Mouse (Mus musculus): ENCODE measurements at regions not wholly inside any gene's neighbourhood (a gene's known extent, or its start where the extent isn't known, plus 50 kb on each side); places are given as distances from the start of the nearest gene placed in this dataset.

DNA sequence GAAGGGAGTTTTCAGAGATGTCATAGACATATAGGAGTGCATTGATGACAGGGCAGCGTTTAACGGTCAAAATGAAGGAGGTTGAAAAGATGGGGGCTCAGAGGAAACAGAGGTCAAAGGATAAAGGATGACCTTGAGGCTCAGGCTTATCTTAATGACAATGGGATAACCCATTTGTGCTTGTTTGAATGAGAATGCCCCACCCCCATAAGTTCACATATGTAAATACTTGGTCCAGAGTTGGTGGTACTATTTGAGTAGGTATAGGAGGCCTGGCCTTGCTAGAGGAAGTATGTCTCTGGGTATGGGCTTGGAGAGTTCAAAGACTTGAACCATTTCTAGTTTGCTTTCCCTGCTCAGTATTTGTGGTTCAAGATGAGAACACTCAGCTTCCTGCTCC lies 237.4 kb upstream of the Fbxl7 start:
- WGBS = 74% methylated on average over 2 of the region's 2 CpGs
- H3K36me3 ChIP-seq (ENCODE audit: control insufficient read depth, insufficient read depth, low read length) = no peaks in the 10 kb centered on the region
- no peak overlapping the region for H3K9ac ChIP-seq (ENCODE audit: low read depth, low read length)
- TF ChIP-seq CTCF (IDR thresholded peaks at IDR 0.05; ENCODE audit: low read depth, low read length) = no peak
- no peak for TF ChIP-seq POLR2A (IDR thresholded peaks at IDR 0.05; ENCODE audit: extremely low read depth, insufficient read depth, low read length)
- H3K4me3 ChIP-seq (ENCODE audit: insufficient read depth, low read depth, low read length) = no peak overlapping the region
- DNase-seq (ENCODE audit: extremely low read depth, low read depth, low spot score) = no peak
- H3K27me3 ChIP-seq (ENCODE audit: control insufficient read depth, insufficient read depth, low read length) = no peaks in the 10 kb centered on the region
- H3K4me1 ChIP-seq (ENCODE audit: control insufficient read depth, insufficient read depth, low read length) = no peaks in the 10 kb centered on the region
- H3K27ac ChIP-seq (replicated peaks; ENCODE audit: insufficient read depth, low read depth, low read length) = no peak overlapping the region
- H3K79me2 ChIP-seq (ENCODE audit: control insufficient read depth, insufficient read depth, low read length) = no peaks in the 10 kb centered on the region

DNA sequence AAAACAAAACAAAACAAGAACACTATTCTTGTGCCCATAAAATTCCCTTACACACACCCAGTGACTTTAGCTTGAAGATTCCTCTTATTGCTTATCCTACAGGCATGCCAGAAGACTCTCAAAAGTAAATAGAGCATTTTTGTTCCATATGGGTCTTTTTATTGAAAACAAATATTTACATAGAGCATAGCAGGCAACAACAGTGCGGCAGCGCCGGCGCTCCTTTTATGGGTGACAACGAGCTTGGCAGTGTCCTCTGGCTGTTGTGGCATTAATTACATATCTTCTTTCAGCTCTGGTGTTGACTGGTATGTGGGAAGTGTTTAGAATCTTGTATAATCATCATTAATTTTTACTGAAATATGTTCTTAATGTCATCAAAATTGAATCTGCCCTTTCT lies 242.2 kb upstream of the Fbxl7 start:
- no peak overlapping the region for H3K9ac ChIP-seq (ENCODE audit: low read depth, low read length)
- 81% methylated on average over 5 of the region's 5 CpGs for WGBS
- H3K4me3 ChIP-seq (ENCODE audit: insufficient read depth, low read depth, low read length) = no peak overlapping the region
- H3K79me2 ChIP-seq (ENCODE audit: control insufficient read depth, insufficient read depth, low read length) = no peaks in the 10 kb centered on the region
- H3K27me3 ChIP-seq (ENCODE audit: control insufficient read depth, insufficient read depth, low read length) = no peaks in the 10 kb centered on the region
- H3K36me3 ChIP-seq (ENCODE audit: control insufficient read depth, insufficient read depth, low read length) = no peaks in the 10 kb centered on the region
- no peak for DNase-seq (ENCODE audit: extremely low read depth, low read depth, low spot score)
- no peak overlapping the region for H3K27ac ChIP-seq (replicated peaks; ENCODE audit: insufficient read depth, low read depth, low read length)
- no peak for TF ChIP-seq CTCF (IDR thresholded peaks at IDR 0.05; ENCODE audit: low read depth, low read length)
- no peak for TF ChIP-seq POLR2A (IDR thresholded peaks at IDR 0.05; ENCODE audit: extremely low read depth, insufficient read depth, low read length)
- no peaks in the 10 kb centered on the region for H3K4me1 ChIP-seq (ENCODE audit: control insufficient read depth, insufficient read depth, low read length)

DNA sequence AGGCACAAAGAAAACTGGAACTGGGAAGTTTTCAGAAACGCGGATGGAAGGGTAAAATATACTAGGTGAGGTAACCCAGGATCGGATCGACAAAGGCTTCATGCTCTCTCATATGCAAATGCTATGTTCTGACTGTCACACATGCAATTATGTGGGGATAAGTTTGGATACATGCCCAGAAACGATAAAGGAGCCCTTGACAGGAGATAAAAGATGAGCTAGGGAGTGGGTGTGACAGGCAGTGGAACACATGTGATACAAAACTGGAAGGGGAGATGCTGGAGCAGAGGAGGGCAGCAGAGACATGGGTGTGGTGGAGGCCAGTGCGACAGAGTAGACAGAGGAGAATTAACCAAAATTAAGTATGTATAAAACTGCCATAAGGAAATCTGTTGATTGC lies 250.5 kb upstream of the Fbxl7 start:
- 77% methylated on average over 6 of the region's 6 CpGs for WGBS
- Histone ChIP-seq H3K4me3 (ENCODE audit: insufficient read depth, low read depth, low read length) (no peak overlapping the region), H3K36me3 (ENCODE audit: control insufficient read depth, insufficient read depth, low read length) (no peaks in the 10 kb centered on the region), H3K27ac (replicated peaks; ENCODE audit: insufficient read depth, low read depth, low read length) (no peak overlapping the region), H3K4me1 (ENCODE audit: control insufficient read depth, insufficient read depth, low read length) (no peaks in the 10 kb centered on the region), H3K27me3 (ENCODE audit: control insufficient read depth, insufficient read depth, low read length) (no peaks in the 10 kb centered on the region), H3K9ac (ENCODE audit: low read depth, low read length) (no peak overlapping the region), H3K79me2 (ENCODE audit: control insufficient read depth, insufficient read depth, low read length) (no peaks in the 10 kb centered on the region)
- DNase-seq (ENCODE audit: extremely low read depth, low read depth, low spot score) = no peak
- TF ChIP-seq CTCF (IDR thresholded peaks at IDR 0.05; ENCODE audit: low read depth, low read length) (no peak), POLR2A (IDR thresholded peaks at IDR 0.05; ENCODE audit: extremely low read depth, insufficient read depth, low read length) (no peak)

DNA sequence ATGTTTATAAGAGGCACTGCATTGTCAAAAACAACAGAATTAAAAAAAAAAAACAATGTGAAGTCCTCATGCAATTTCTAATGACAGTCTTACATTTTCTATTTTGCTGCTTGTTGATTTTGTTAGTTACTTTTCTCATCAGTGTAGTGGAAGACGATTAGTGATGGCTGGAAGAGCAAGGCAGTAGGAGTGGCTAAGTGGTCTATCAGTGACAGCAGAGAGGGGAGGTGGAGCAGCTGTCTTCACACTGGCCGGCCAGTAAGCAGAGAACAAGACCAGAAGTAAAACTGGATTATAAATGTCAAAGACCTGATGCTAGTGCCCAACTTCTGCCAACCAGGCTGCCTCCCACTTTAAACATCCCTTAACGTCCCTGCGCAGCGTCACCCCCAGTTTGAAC lies 265.6 kb upstream of the Fbxl7 start:
- Histone ChIP-seq H3K4me1 (ENCODE audit: control insufficient read depth, insufficient read depth, low read length) (no peaks in the 10 kb centered on the region), H3K27me3 (ENCODE audit: control insufficient read depth, insufficient read depth, low read length) (no peaks in the 10 kb centered on the region), H3K4me3 (ENCODE audit: insufficient read depth, low read depth, low read length) (no peak overlapping the region), H3K27ac (replicated peaks; ENCODE audit: insufficient read depth, low read depth, low read length) (no peak overlapping the region), H3K79me2 (ENCODE audit: control insufficient read depth, insufficient read depth, low read length) (no peaks in the 10 kb centered on the region), H3K36me3 (ENCODE audit: control insufficient read depth, insufficient read depth, low read length) (no peaks in the 10 kb centered on the region), H3K9ac (ENCODE audit: low read depth, low read length) (no peak overlapping the region)
- no peak for DNase-seq (ENCODE audit: extremely low read depth, low read depth, low spot score)
- no peak for TF ChIP-seq POLR2A (IDR thresholded peaks at IDR 0.05; ENCODE audit: extremely low read depth, insufficient read depth, low read length)
- TF ChIP-seq CTCF (IDR thresholded peaks at IDR 0.05; ENCODE audit: low read depth, low read length) = no peak
- 73% methylated on average over 5 of the region's 5 CpGs for WGBS

DNA sequence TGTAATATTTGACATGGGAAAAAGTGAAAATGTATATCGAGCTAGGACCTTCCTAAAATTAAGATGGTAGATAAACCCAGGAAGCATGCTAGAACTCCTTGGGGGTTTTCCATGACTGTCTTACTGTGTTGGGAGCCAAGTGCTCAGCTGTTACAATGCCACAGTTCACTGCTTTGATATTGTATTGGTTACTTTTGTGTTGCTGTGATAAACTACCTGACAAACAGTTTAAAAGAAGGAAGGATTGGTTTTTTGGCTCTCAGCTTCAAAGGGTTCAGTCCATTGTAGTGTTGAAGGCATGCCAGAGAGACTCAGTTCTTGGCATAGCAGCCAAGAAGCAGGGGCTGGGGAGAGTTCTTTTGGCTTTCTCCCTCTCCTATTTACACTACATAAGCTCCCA lies 272.1 kb upstream of the Fbxl7 start:
- Histone ChIP-seq H3K4me3 (ENCODE audit: insufficient read depth, low read depth, low read length) (no peak overlapping the region), H3K4me1 (ENCODE audit: control insufficient read depth, insufficient read depth, low read length) (no peaks in the 10 kb centered on the region), H3K79me2 (ENCODE audit: control insufficient read depth, insufficient read depth, low read length) (no peaks in the 10 kb centered on the region), H3K36me3 (ENCODE audit: control insufficient read depth, insufficient read depth, low read length) (no peaks in the 10 kb centered on the region), H3K9ac (ENCODE audit: low read depth, low read length) (no peak overlapping the region), H3K27ac (replicated peaks; ENCODE audit: insufficient read depth, low read depth, low read length) (no peak overlapping the region), H3K27me3 (ENCODE audit: control insufficient read depth, insufficient read depth, low read length) (no peaks in the 10 kb centered on the region)
- no peak for TF ChIP-seq CTCF (IDR thresholded peaks at IDR 0.05; ENCODE audit: low read depth, low read length)
- TF ChIP-seq POLR2A (IDR thresholded peaks at IDR 0.05; ENCODE audit: extremely low read depth, insufficient read depth, low read length) = no peak
- WGBS = 66% methylated on average over 1 of the region's 1 CpGs
- no peak for DNase-seq (ENCODE audit: extremely low read depth, low read depth, low spot score)

DNA sequence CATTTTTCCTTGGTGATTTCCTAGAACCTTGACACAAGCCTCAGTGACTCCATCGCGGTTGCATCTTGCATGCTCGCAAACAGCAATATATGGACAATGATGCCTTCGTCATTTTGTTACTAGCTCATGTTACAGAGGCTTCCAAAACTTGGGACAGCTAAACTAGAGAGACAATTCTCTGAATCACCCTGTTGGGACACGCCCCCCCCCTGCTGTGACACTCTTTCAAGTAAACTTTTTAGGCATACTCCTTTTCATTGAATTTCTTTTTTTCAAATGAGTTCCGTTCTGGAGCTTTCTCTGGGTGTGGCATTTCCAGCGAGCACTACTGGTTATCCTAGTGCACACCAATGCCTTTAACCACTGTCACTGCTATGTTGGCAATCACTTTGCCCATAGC lies 274.5 kb upstream of the Fbxl7 start:
- Histone ChIP-seq H3K27me3 (ENCODE audit: control insufficient read depth, insufficient read depth, low read length) (no peaks in the 10 kb centered on the region), H3K27ac (replicated peaks; ENCODE audit: insufficient read depth, low read depth, low read length) (no peak overlapping the region), H3K36me3 (ENCODE audit: control insufficient read depth, insufficient read depth, low read length) (no peaks in the 10 kb centered on the region), H3K4me1 (ENCODE audit: control insufficient read depth, insufficient read depth, low read length) (no peaks in the 10 kb centered on the region), H3K4me3 (ENCODE audit: insufficient read depth, low read depth, low read length) (no peak overlapping the region), H3K79me2 (ENCODE audit: control insufficient read depth, insufficient read depth, low read length) (no peaks in the 10 kb centered on the region), H3K9ac (ENCODE audit: low read depth, low read length) (no peak overlapping the region)
- TF ChIP-seq POLR2A (IDR thresholded peaks at IDR 0.05; ENCODE audit: extremely low read depth, insufficient read depth, low read length) (no peak), CTCF (IDR thresholded peaks at IDR 0.05; ENCODE audit: low read depth, low read length) (no peak)
- 89% methylated on average over 7 of the region's 7 CpGs for WGBS
- no peak for DNase-seq (ENCODE audit: extremely low read depth, low read depth, low spot score)
